Mouse (Mus musculus) kidney, postnatal 14 days (tissue): ENCODE results near the gene Ferd3l.
A peak's percentile ranks its signal among the peaks of the same experiment; 100 is the strongest.

Source experiments
- DNase-seq: peaks from one replicate; pipeline ENCODE4 v3.0.0; 2022; ENCODE audit warnings: mixed read lengths

Ferd3l gene

DNA sequence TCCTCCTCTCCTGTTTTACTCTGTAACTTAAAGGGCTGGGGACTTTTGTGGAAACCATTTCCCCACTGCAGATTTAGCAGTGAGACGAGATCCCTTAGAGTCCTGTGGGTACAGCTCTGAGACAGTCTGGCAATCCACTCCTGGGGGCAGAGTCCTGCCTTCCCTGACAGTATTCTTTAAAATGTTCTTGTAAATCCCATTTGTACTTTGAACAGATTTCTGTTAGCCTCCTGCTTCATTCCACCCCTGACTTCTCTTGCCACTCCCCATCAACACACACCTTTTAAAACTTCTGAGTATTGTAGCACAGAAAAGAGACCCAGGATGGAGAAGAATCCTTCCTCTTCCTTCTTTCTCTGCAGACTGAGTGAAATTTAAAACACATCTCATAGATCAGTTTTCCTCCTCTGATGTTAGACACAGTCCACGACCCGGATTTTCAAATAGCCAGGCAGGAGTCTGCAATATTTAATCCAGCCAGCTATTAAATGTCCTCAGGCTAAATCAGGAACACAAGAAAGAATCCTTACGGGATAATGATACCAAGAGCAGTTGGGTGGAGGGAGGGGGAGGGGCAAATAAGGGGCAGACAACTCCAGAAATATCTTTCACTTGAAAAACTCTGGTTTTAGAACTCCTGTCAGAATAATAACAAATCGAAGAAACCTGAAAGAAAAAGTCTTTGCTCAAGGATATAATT, 37.6 kb downstream of the Ferd3l start:
- DNase-seq = no peak

DNA sequence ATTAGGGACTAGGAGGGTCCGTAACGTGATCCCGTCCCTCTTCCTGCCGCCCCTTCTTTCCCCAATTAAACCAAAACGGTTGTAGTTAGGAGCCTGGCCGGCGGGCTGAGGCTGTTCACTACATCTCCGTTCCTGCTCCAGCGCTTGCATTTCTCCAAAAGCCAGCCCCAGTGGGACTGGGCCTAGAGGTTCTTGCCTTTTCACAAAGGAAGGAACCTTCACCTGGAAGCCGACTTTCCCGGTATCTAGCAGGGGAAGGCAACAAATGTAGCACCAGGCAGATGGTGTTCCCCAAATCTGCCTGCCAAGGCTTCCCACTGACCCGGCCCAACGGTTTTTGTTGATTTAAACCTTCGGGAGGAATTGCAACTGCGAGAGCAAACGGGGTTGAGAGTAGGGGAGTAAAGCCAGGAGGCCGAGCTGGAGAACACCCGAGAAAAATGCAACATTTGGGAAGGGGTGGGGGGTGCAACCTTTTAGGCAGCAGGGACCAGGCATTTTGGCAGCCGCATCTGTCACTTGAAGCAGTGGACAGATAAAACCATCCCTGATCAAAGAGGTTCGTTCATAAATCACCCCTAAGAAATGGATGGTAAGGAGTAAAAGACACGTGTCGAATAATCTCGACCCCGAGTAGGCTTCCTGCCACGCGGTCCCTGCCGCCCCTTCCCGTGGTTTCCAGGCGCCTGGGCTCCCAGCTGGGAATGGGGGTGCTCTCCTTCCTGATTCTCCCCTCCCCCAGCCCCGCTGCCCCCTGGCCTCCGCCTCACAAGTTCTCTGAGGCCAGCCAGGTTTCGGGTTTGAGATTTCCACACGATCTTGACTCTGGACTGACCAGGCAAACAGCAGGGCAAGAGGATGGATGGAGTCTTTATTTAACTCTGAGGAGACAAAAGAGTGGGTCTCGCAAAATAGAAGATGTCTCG, 38.5 kb downstream of the Ferd3l start:
- peak; percentile 2 for DNase-seq

DNA sequence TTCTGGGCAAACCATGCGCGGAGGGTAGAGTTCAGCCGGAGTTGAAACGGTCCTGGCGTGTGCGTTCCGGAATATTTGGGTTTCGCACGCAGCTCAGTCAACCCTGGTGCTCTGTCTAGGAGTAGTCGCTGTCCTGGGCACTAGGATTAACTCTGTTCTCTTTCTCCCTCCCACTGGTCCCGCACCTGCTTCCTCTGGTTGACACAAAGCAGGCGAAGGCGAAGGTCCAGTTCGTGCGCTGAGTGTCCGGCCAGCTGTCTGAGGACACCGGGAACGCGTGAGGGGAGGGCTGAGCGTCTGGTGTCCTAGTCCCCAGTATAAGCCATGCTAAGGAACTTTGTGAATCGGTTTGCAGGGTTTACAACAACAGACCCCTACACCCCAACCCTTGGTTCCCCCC, 39.3 kb downstream of the Ferd3l start:
- DNase-seq = no peak

DNA sequence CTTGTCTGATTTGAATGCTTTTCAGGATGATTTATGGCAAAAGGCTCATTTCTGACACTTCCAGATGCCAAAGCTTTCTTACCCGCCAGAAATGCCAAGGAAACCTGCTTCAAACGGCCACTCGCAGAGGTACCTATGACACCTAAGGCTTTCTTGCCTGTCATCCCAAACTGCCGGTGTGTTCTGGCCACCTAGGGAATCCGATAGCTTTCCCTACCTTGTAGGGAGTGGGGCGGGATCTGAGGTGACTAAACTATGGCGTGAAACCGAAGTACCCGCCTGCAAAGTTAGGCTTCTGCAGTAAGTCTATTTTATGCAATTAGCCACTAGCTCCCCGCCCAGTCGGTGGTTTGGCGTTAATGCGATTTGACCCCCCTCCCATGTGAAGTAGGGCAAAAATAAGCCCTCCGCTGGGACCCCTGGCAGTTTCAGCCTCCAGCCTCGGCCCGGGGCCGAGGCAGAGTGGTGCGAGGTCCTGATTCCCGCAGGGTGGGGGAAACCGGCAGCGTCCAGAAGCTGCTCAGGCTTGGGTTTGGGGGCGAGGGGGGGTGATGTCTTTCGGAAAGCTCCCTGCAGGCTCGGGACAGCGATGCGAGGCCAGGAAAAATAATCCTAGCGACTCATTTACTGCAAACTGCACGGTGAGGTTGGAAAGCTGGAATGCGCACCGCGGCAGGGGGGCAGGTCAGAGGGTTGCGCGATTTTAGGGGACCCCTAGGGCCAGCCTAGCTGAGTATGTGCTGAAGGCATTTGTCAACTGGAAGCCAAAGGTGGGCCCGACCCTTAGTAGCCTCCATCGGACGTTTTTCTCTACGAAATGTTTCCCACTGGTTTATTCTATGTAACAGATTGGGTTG, 40.0 kb downstream of the Ferd3l start:
- DNase-seq = no peak

GRCm38 (mm10) chr12:33968898-33969178, 40.6 kb downstream of the Ferd3l start:
- DNase-seq = no peak
